Mouse (Mus musculus): ENCODE measurements at regions not wholly inside any gene's neighbourhood (a gene's known extent, or its start where the extent isn't known, plus 50 kb on each side); places are given as distances from the start of the nearest gene placed in this dataset.
A peak's percentile ranks its signal among the peaks of the same experiment; 100 is the strongest.
"Not testable (repeated sequence)": the region's sequence is repeated elsewhere in the genome, so short reads cannot be mapped to it uniquely, and the experiment has no call there.

DNA sequence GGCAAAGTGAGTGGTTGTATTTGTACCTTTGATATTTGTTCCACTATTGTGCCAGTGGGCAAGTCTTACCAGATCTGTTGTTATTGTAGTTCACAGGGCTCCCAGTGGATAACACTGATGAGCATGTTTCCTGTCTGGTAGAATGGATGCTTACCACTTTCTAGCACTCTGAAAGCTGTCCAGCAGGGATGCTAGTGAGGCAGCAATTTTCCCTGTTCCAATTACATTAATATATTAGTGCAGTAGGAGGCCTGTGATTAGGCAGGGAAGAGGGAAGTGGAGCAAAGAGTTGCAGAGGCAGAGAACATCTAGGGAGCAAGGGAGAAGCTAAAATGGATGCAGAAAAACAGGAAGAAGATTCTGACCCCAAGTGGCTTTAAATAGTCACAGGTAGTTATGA lies 348.0 kb downstream of the Adam29 start:
- peak; percentile 71 for DNase-seq

DNA sequence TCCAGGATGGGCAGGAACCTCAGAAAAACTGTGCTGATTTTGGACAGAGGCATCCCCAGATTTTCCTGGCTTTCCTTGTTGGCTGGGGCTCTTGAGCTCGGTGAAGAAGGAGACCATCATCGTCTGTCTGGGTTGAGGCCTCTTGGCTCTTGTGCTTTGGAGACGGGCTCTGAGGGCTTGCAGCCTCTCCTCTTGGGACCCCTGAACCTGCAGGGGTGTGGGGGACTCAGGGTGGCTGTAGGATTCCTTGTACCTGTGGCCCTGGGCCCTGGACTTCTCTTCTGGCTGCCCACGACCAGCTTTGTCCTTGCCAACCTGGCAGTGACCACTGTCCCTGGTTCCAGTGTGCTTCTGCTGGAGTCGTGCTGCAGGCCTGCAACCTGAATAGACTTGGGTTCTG lies 367.9 kb downstream of the Adam29 start:
- DNase-seq: no peak

DNA sequence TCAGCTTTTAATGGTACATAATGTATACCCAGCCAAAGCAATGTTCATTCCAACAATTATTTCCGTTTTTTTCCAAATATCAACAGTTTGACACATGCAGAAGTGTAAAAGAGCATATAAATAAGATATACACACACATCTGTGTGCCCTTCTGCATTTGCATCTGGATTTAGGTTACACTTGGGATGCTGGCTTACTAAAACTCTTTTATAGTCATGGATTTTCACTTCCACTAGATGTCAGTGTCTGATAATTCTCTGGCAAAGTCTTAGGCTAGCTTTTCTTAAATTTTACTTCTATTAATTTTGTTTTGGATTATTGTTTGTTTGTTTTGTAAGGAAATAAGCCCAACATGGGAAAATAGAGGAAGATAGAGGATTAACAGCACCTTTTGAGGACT lies 377.4 kb downstream of the Adam29 start:
- not testable (repeated sequence) for DNase-seq

DNA sequence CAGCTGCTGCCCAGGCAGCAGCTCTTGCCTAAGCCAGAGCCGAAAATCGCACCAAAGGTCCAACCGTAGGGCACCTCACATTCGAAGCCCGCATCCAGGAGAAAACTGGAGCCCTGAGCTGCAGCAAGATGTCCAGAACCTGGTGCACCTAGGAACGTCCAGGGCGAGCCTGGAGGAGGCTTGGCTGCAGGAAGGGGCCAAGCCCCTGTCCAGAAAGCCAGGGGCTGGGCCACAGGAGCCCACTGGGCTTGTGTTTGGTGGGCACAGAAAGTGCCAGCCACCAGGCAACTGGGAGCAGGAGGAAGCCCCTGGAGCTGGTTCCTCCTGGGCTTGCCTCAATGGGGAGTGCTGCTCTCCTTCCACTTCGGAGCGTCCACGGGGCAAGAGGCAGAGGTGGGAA lies 387.6 kb downstream of the Adam29 start:
- DNase-seq: peak; percentile 91

DNA sequence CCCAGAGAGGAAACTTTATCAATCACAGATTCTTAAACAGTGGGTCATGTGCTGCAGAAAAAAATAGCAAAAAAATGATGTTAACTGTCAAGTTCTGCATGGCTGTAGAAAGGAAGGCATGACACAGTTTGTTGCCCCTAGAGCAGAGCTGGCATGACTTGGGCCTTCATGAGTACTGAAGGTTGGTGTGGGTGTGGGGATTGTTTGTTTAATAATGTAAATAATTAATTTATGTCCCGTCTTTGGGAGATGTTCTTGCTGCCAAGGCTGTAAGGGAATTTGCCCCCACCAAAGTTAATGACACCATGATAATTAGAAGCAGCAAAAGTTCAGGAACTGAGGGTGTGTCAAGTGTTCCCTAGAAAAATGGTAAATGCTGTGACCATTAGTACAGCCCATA lies 429.4 kb downstream of the Adam29 start:
- DNase-seq: no peak

DNA sequence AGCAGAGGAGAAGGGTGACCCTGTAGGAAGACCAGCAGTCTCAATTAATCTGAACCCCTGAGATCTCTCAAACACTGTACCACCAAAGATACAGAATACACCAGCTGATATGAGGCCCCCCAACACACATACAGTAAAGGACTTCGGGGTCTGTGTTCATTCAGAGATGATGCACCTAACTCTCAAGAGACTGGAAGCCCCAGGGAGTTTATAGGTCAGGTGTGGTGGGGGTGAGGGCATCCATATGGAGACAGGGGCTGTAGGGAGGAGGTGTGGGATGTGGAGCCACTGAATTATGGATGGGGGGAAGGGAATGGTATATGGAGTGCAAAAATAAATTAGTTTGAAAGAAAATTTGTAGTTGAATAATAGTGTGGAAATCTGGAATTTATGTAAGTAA lies 429.8 kb downstream of the Adam29 start:
- DNase-seq: peak; percentile 90

DNA sequence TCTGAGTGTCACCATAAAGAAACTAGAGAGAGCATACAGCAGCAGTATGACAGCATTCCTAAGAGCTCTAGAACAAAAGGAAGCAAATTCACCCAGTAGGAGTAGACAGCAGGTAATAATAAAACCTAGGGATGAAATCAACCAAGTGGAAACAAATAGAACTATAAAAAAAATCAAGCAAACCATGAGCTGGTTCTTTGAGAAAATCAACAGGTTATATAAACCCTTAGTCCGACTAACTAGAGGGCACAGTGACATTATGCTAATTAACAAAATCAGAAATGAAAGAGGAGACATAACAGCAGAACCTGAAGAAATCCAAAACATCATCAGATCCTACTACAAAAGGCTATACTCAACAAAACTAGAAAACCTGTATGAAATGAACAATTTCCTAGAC lies 434.4 kb downstream of the Adam29 start:
- no peak for DNase-seq

DNA sequence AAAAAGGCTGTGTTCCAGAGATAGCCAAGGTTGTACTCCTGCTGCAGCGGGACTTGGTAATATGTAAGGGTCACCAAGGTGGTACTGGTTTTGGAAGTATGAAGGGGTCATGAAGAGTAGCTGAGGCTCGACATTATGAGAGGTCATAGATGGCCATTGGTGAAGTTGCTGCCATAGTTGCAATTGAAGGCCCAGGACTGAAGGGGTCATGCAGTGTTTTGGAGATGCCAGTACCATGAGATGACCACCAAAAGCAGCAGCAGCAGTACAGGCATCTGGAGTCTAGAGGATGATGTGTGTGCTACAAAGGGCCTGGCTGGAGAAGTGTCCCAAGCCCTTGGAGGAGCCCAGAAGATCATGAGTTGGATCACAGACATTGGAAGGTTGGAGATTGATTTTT lies 440.0 kb downstream of the Adam29 start:
- DNase-seq: peak; percentile 92

DNA sequence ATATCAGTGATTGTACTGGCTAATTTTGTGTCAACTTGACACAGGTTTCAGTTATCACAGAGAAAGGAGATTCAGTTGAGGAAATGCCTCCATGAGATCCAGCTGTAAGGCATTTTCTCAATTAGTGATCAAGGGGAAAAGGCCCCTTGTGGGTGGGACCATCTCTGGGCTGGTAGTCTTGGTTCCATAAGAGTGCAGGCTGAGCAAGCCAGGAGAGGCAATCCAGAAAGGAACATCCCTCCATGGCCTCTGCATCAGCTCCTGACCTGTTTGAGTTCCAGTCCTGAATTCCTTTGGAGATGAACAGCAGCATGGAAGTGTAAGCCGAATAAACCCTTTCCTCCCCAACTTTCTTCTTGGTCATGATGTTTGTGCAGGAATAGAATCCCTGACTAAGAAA lies 440.8 kb downstream of the Adam29 start:
- DNase-seq: peak; percentile 93

DNA sequence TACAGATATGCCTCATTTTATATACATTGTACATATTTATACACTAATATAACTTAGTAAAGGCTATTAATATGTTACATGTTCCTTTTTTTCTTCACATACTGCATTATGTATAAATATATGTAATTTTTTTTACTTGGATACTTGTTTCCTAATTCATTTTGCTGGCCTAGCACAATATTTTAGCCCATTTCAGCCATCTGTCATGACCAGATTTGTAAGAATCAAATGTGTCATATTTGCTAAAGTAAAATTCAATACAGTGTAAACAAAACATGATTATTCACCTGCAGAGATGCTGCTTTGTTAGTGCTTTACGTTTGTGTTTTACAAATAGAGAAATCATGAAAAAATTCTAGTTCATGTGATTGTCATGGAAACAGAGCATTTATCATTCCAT lies 441.3 kb downstream of the Adam29 start:
- no peak for DNase-seq

DNA sequence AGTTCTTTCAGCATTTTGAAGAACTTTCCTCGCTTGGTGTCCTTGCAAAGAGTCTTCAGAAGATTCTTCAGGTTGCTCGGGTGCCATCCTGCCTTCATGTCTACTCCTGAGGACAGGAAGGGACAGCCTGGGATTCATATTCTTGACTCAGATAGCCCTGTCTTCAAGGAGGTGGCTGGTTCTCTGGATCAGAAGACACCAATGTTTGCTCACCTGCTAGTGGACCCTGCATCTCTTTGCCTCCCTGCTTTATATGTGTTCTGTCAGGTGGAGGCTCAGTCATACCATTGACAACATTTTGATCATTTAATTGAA lies 441.9 kb downstream of the Adam29 start:
- DNase-seq: peak; percentile 89

DNA sequence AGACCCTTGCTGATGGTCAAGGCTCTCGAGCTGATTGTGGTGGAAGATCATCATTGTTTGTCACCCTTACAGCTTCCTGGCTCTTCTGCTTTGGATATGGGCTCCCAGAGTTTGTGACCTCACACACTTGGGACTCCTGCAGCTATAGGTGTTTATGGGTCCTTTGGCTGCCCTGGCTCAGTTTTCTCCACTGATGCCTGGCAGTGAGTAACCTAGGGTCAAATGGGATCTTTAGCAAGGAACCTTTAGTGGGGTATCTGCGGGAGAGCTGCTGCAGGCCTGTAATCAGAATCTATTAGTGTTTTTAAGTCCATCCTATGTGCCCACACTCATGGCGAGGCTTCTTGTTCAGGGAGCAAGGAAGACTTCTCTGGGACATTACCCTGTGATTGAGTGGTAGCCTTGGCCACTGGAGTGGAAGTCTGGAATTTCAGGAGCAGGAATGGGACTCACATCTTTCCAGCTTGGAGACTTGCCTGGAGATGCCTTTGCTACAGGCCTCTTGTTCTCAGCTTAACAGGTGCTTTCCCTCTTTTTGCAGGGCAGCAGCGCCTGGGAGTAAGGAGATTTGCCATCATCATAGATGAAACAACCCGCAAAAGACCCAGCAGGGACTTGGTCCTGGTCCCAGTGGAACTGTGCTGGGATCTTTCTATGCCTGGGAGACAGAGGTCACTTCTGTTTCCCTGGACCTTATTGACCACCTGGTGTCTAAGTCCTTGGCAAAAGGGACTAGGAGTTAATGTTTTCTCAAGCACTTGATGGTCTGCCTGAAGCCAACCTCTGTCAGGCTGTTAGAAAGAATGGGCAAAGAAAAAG lies 442.5 kb downstream of the Adam29 start:
- peak; percentile 92 for DNase-seq

DNA sequence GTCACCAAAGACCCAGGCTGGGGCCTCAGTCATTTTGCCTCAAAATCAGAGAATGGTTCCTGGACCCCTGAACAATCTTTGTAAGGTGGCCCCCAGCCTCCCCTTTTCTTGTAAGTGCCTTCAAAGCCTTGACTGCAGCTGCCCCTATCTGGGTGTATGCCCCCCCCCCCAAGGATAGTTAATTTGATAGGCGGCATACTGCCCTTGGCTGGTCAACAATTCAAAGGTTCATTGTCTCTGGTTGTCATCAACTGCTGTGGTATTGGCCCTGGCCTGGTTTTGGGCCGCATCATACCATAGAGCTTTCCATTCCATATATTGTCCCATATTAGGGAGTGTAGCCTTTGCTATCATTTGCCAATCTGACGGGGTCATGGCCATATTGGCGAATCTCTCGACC lies 446.0 kb downstream of the Adam29 start:
- DNase-seq: peak; percentile 91

DNA sequence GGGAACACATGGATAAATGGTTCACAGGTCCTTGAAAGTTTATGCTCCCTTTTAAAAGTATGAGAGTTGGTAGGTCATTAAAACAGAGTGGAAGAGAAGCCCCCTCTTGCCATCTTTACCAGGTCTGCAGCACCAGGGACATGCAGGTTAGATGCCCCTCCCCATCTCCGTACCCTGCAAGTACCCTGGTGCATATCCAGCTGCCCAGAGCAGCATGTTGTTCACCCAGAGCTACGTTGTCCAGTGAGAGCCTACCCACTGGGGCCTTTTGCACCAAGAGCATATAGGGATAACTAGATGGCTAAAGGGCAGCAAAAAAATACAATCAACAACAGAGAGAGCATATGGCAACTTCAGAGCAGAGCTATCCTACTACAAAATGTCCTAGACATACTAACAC lies 449.3 kb downstream of the Adam29 start:
- peak; percentile 92 for DNase-seq

Data from heart, adult 11 months (tissue).